Mouse (Mus musculus) bone marrow, adult 2 months (tissue): ENCODE data around the gene Cd9. TPM values are rescaled to one million over a fixed set of nuclear protein-coding genes. Genes with fewer than 3 reads are reported as not detected.

ENCODE experiments used
- H3K27ac ChIP-seq: fragments of 200-500 bp; 2 replicates; pipeline ENCODE4 v1.5.1; 2012; ENCODE audit warnings: low read depth, mild to moderate bottlenecking, control low read depth, inconsistent platforms, low read length; ENCODE audit not compliant: control insufficient read depth, poor library complexity, insufficient read depth
- H3K4me1 ChIP-seq: fragments of 200-500 bp; 2 replicates; pipeline ENCODE4 v1.6.1; 2011; ENCODE audit warnings: low read length; ENCODE audit not compliant: control insufficient read depth, insufficient read depth
- H3K4me3 ChIP-seq: fragments of 200-500 bp; replicated peaks from 2 replicates; pipeline ENCODE3; 2011; ENCODE audit warnings: mild to moderate bottlenecking, low read depth, low read length, control low read depth; ENCODE audit not compliant: control insufficient read depth
- CTCF ChIP-seq: fragments of 200-500 bp; IDR thresholded peaks from 2 replicates; pipeline ENCODE4 v1.5.1; 2011; ENCODE audit warnings: low read length, control low read depth; ENCODE audit not compliant: control insufficient read depth, insufficient read depth
- POLR2A ChIP-seq: fragments of 200-500 bp; IDR thresholded peaks from 2 replicates; pipeline ENCODE4 v1.6.1; 2011; ENCODE audit warnings: low read depth, mild to moderate bottlenecking, control low read depth, low read length, borderline replicate concordance; ENCODE audit not compliant: control insufficient read depth
- WGBS: fragments of 180-500 bp; shearing (Covaris S2); methylation state at CpG from one replicate; pipeline ENCODE4 v1.1.7; 2018; 5-methylcytosine and 5-hydroxymethylcytosine counted together
- polyA plus RNA-seq: library from polyadenylated mRNA; stranded (reverse); fragments of >200 nt; gene quantifications from 2 replicates; pipeline ENCODE4 v1.2.4, GENCODE M21; 2011; ENCODE audit warnings: low replicate concordance; ENCODE audit not compliant: missing spikeins, insufficient read depth, insufficient read length

The Cd9 gene
- polyA plus RNA-seq, 1 experiment, result 90.4 TPM

- Histone ChIP-seq H3K4me3 (no peak overlapping the region), H3K4me1 (peaks cover 5% of the 10 kb centered on the region; the same call in 1 of the 2 replicates), H3K27ac (no peak overlapping the region)
- WGBS, result 52% methylated on average over 6 of the region's 6 CpGs
- TF ChIP-seq POLR2A (no peak), CTCF (no peak)
These were observed 60.7 kb downstream of the Cd9 start for GRCm38 (mm10) chr6:125433704-125434447.

DNA sequence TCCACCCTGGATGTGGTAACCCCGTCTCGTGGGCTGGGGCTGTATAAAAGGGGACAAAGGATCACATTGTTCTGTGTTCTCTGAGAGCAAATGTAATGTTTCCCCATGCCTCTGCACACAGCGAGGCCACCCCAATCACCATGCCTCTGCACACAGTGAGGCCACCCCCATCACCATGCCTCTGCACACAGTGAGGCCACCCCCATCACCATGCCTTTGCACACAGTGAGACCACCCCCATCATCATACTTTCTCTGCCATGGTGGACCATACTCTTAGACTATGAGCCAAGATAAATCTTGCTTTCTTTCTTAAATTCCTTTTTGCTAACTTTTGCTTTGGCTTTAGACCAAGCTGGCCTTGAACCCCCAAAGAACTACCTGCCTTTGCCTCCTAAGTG, 61.3 kb downstream of the Cd9 start:
- peaks cover 5% of the 10 kb centered on the region; the same call in 1 of the 2 replicates for H3K4me1 ChIP-seq
- no peak overlapping the region for H3K27ac ChIP-seq
- 60% methylated on average over 3 of the region's 3 CpGs for WGBS
- TF ChIP-seq POLR2A, result no peak
- TF ChIP-seq CTCF, result no peak
- no peak overlapping the region for H3K4me3 ChIP-seq

DNA sequence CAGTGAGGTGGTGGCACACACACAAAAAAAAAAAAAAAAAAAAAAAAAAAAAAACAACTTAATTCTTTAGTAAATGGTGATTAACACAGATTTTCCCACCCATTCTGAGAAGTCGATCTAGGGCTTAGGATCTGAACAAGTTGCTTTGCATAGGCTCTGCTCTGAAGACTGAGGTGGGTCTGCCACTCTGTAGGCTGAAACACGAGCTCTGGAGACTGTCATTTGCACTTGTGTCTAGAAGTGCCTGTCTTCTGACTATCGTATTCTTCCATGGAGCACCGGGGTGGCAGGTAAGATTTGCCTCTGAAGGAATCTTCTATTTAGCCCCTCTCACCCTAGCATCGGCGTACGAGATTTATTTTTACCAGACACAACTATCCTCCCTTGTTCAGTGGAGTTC, 62.1 kb downstream of the Cd9 start:
- no peak for TF ChIP-seq CTCF
- no peak for TF ChIP-seq POLR2A
- H3K4me1 ChIP-seq, result peaks cover 6% of the 10 kb centered on the region
- H3K27ac ChIP-seq, result no peak overlapping the region
- 82% methylated on average over 7 of the region's 7 CpGs for WGBS
- H3K4me3 ChIP-seq, result no peak overlapping the region

GRCm38 (mm10) chr6:125430982-125431381, 63.6 kb downstream of the Cd9 start:
- H3K27ac ChIP-seq, result peak overlapping the region; percentile 26
- H3K4me3 ChIP-seq, result no peak overlapping the region
- TF ChIP-seq POLR2A, result no peak
- TF ChIP-seq CTCF, result no peak
- H3K4me1 ChIP-seq, result peaks cover 9% of the 10 kb centered on the region
- WGBS, result 39% methylated on average over 3 of the region's 3 CpGs

- 23% methylated on average over 14 of the region's 14 CpGs for WGBS
- H3K4me3 ChIP-seq, result peak overlapping the region; percentile 5
- peak overlapping the region; percentile 26 for H3K27ac ChIP-seq
- no peak for TF ChIP-seq CTCF
- no peak for TF ChIP-seq POLR2A
- H3K4me1 ChIP-seq, result peaks cover 9% of the 10 kb centered on the region
These were observed 64.1 kb downstream of the Cd9 start for GRCm38 (mm10) chr6:125430358-125430958.

GRCm38 (mm10) chr6:125429741-125430140, 64.8 kb downstream of the Cd9 start:
- H3K4me1 ChIP-seq, result peaks cover 6% of the 10 kb centered on the region
- no peak for TF ChIP-seq POLR2A
- no peak for TF ChIP-seq CTCF
- 47% methylated on average over 6 of the region's 6 CpGs for WGBS
- H3K27ac ChIP-seq, result no peak overlapping the region; the same call in 1 of the 2 replicates
- no peak overlapping the region for H3K4me3 ChIP-seq

DNA sequence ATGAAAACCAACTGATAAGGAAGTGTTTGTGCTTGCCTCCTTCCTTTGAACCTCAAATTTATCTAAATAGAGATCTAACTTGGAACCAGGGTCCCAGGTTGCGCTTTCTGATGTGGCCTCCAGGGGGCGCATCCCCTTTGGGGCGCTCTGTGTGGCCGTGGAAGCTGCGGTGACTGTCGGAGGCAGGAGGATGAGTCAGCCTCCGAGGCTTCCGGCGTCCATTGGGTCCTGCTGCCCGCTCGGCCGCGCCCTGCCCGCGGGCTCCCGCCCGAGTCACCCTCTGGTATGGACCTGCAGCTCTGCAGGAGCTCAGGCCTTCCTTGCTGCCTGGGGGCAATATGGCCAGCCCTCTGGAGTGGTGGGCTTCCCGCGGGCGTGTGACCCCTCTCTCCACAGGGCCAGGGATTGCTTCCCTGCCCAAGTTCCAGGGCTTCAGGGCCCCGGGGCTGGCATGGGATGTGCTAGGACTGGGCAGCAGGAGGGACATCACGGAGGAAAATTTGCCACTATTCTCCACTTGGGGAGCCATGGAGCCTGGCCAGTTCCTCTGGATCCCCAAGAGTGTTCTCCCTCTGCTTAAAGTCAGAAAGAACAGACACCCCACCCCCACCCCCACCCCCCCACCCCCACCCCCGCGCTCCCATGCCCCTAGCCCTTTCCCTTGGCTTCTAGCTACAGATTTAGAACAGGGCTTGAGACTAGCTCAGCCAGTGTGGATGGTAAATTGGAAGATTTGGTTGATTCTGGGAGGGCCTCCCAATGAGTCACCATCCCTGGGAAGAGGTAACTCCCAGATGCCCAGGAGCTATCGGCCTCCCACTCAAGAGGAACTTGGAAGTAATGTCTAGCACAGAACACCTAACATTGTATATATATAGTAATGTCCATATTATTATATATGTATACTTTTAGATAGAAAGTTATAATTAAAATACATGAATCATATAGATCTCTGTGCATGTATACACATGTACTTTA, 67.9 kb downstream of the Cd9 start:
- 2% methylated on average over 25 of the region's 25 CpGs for WGBS
- peak; percentile 94 for TF ChIP-seq CTCF
- TF ChIP-seq POLR2A, result peak; percentile 57; the same call in 1 of the 2 replicates
- Histone ChIP-seq H3K4me3 (peak overlapping the region; percentile 29), H3K4me1 (peaks cover 4% of the 10 kb centered on the region), H3K27ac (peak overlapping the region; percentile 87)

DNA sequence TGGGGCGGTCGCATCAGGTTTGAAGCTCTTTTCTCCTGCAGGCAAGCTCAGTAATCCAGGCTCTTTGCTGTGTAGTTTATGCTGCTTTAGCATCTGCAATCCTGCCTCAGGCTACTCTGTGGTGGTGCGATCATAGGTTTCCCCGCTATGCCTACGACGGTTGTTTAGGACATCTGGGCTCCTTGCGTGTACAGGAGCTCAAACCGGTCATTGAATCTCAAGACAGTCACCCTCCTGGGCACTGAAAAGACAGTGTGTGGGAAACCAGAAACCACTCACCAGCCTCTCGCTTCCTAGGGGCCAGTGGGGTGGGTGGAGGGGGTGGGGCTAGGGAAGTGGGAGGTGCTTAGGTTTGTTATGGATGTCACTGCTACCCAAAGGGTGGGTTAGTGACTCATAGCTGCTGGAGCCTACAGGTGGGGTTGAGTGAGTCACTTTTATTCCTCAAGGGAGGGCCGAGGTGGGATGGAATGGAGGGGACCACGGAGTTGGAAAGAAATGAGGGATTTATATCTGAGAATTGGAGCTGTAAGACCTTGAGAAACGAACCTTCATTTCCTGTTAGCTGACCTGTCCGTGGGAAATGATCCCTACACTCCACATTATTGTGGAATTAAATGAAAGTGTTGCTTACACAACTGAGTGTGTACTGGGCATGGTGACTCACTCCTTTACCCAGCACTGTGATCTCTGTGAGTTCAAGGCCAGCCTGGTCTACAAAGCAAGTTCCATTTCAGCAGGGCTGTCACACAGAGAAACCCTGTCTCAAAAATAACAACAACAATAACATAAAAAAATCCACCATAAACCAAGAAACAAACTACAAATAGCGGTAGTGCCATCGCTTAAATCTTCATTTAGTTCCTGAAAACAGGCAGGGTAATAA, 69.1 kb downstream of the Cd9 start:
- WGBS, result 10% methylated on average over 15 of the region's 15 CpGs
- TF ChIP-seq POLR2A (no peak), CTCF (no peak)
- H3K27ac ChIP-seq, result no peak overlapping the region
- peak overlapping the region; percentile 1 for H3K4me3 ChIP-seq
- peaks cover 4% of the 10 kb centered on the region for H3K4me1 ChIP-seq
